Mouse (Mus musculus): ENCODE measurements around the gene Cubn.

- TF ChIP-seq CTCF (IDR thresholded peaks at IDR 0.05; ENCODE audit: low read depth) (peak; percentile 53; the same call in 1 of the 2 replicates), EP300 (IDR thresholded peaks at IDR 0.05; ENCODE audit: low read depth) (no peak)
Observed at GRCm38 (mm10) chr2:13278114-13278862, 213.3 kb downstream of the Cubn start.
